Mouse (Mus musculus) megakaryocyte, embryonic 14.5 days (primary cell): ENCODE results near the gene Gm773.
"Not testable (repeated sequence)": the region's sequence is repeated elsewhere in the genome, so short reads cannot be mapped to it uniquely, and the experiment has no call there.

Experiments used
- FLI1 ChIP-seq: IDR thresholded peaks from 2 replicates; pipeline ENCODE4 v1.6.1; 2012; ENCODE audit warnings: low read length, inconsistent platforms, mixed read lengths
- GATA1 ChIP-seq: IDR thresholded peaks from 3 replicates; pipeline ENCODE4 v1.6.1; 2012; ENCODE audit warnings: mixed read lengths, low read length, inconsistent platforms, borderline replicate concordance

- not testable (repeated sequence) for TF ChIP-seq GATA1, FLI1
These were observed 26.2 kb downstream of the Gm773 start for GRCm38 (mm10) chrX:56186449-56186848.
